Mouse (Mus musculus) limb, embryonic 11.5 days (tissue): ENCODE measurements around the gene Hdhd5. TPM values are rescaled to one million over a fixed set of nuclear protein-coding genes. Genes with fewer than 3 reads are reported as not detected.

Source experiments
- ATAC-seq: fragments of 200-750 bp; cut with Nextera tagmentation; 2 replicates; pipeline ENCODE4 v1.8.0; 2017; ENCODE audit warnings: low read depth; ENCODE audit not compliant: insufficient number of reproducible peaks, low FRiP score, low TSS enrichment
- DNase-seq: peaks from one replicate; pipeline ENCODE4 v3.0.0-alpha.2; 2015; ENCODE audit warnings: low spot score
- H3K27ac ChIP-seq: fragments of 300-500 bp; sonication (generic); replicated peaks from 2 replicates; pipeline ENCODE4 v1.5.1; 2014; ENCODE audit warnings: low read depth, mild to moderate bottlenecking, low read length
- H3K27me3 ChIP-seq: fragments of 300-500 bp; sonication (generic); 2 replicates; pipeline ENCODE4 v1.6.1; 2014; ENCODE audit warnings: mild to moderate bottlenecking, low read length, mixed read lengths; ENCODE audit not compliant: control insufficient read depth, insufficient read depth
- H3K36me3 ChIP-seq: fragments of 300-500 bp; sonication (generic); 2 replicates; pipeline ENCODE4 v1.6.1; 2014; ENCODE audit warnings: mild to moderate bottlenecking, low read length, moderate library complexity, mixed read lengths; ENCODE audit not compliant: control insufficient read depth, insufficient read depth
- H3K4me1 ChIP-seq: fragments of 300-500 bp; sonication (generic); 2 replicates; pipeline ENCODE4 v1.6.1; 2014; ENCODE audit warnings: low read length, mixed read lengths; ENCODE audit not compliant: control insufficient read depth, insufficient read depth
- H3K4me2 ChIP-seq: fragments of 300-500 bp; sonication (generic); 2 replicates; pipeline ENCODE4 v1.6.1; 2014; ENCODE audit warnings: low read depth, mild to moderate bottlenecking, moderate library complexity; ENCODE audit not compliant: severe bottlenecking
- H3K4me3 ChIP-seq: fragments of 300-500 bp; sonication (generic); 2 replicates; pipeline ENCODE4 v1.5.1; 2014; ENCODE audit warnings: low read depth, low read length
- H3K9ac ChIP-seq: fragments of 300-500 bp; sonication (generic); 2 replicates; pipeline ENCODE4 v1.6.1; 2014; ENCODE audit warnings: mild to moderate bottlenecking, low read length
- H3K9me3 ChIP-seq: fragments of 300-500 bp; sonication (generic); 2 replicates; pipeline ENCODE4 v1.6.1; 2016; ENCODE audit warnings: low read length; ENCODE audit not compliant: control insufficient read depth
- WGBS: fragments of 180-500 bp; shearing (Covaris S2); extraction: QIAGEN DNeasy Blood & Tissue Kit; methylation state at CpG from one replicate; pipeline ENCODE4 v1.1.7; 2014; 5-methylcytosine and 5-hydroxymethylcytosine counted together
- polyA plus RNA-seq: library from polyadenylated mRNA; unstranded; fragments of >200 nt; fragmentation: Nextera tagmentation; extraction: Ambion mirVana; gene quantifications from 2 replicates; pipeline ENCODE4 v1.2.1, GENCODE M21; 2014

The Hdhd5 gene
- polyA plus RNA-seq, 1 experiment from 2014 or later: 16.8 TPM

- WGBS: 54% methylated on average over 5 of the region's 5 CpGs
- ATAC-seq (no peak), DNase-seq (no peak)
- H3K9me3 ChIP-seq: no peaks in the 10 kb centered on the region
- no peak overlapping the region for H3K9ac ChIP-seq
- no peak overlapping the region for H3K27ac ChIP-seq
- peaks cover 6% of the 10 kb centered on the region; the same call in 1 of the 2 replicates for H3K4me1 ChIP-seq
- no peak overlapping the region for H3K4me2 ChIP-seq
- no peaks in the 10 kb centered on the region for H3K27me3 ChIP-seq
- no peaks in the 10 kb centered on the region for H3K36me3 ChIP-seq
- H3K4me3 ChIP-seq: no peak overlapping the region
Observed at GRCm38 (mm10) chr6:120473427-120473826, 57.7 kb downstream of the Hdhd5 start.

GRCm38 (mm10) chr6:120472455-120473140, 58.5 kb downstream of the Hdhd5 start:
- 21% methylated on average over 8 of the region's 8 CpGs for WGBS
- no peak for DNase-seq
- no peak overlapping the region for H3K27ac ChIP-seq

DNA sequence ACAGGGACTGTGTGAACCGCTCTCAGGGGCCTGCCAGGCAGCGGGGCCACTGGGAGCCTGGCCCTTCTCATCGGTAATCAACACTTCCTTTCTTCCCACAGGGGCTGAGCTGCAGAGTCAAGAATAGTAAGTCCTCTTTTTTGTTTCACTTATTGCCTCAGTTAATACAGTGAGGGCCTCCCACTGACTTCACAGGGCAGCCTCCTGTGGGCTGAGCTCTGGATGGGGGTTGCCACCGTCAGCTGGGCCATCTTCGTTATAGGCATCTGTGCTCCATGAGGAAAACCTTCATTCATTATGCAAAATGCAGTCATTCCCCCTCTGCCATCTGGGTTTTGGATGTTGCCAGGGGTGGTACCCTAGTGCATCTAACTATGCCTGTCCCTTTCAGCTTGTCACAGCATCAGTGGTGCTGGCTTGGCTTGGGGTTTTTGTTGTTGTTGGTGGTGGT, 59.1 kb downstream of the Hdhd5 start:
- ATAC-seq (no peak), DNase-seq (no peak)
- Histone ChIP-seq H3K4me3 (no peak overlapping the region), H3K27me3 (no peaks in the 10 kb centered on the region), H3K9me3 (no peaks in the 10 kb centered on the region), H3K4me1 (peaks cover 6% of the 10 kb centered on the region; the same call in 1 of the 2 replicates), H3K36me3 (no peaks in the 10 kb centered on the region), H3K9ac (no peak overlapping the region), H3K27ac (no peak overlapping the region), H3K4me2 (no peak overlapping the region)
- whole genome bisulfite sequencing: 10% methylated on average over 5 of the region's 5 CpGs

More at GRCm38 (mm10) chr6:120472455-120473140, 58.5 kb downstream of the Hdhd5 start:
- Histone ChIP-seq H3K27me3 (no peaks in the 10 kb centered on the region), H3K4me1 (peaks cover 6% of the 10 kb centered on the region; the same call in 1 of the 2 replicates), H3K36me3 (no peaks in the 10 kb centered on the region), H3K4me3 (no peak overlapping the region), H3K4me2 (no peak overlapping the region), H3K9ac (no peak overlapping the region), H3K9me3 (no peaks in the 10 kb centered on the region)
- ATAC-seq: no peak

GRCm38 (mm10) chr6:120470666-120471065, 60.5 kb downstream of the Hdhd5 start:
- WGBS: 80% methylated on average over 1 of the region's 1 CpGs
- Histone ChIP-seq H3K27me3 (no peaks in the 10 kb centered on the region), H3K4me2 (no peak overlapping the region), H3K27ac (no peak overlapping the region), H3K36me3 (no peaks in the 10 kb centered on the region), H3K9ac (no peak overlapping the region), H3K4me1 (peaks cover 6% of the 10 kb centered on the region; the same call in 1 of the 2 replicates), H3K4me3 (no peak overlapping the region), H3K9me3 (no peaks in the 10 kb centered on the region)
- DNase-seq (no peak), ATAC-seq (no peak)

- Histone ChIP-seq H3K9me3 (no peaks in the 10 kb centered on the region), H3K27ac (no peak overlapping the region), H3K4me2 (no peak overlapping the region), H3K27me3 (peaks cover 1% of the 10 kb centered on the region; the same call in 1 of the 2 replicates), H3K4me1 (peaks cover 6% of the 10 kb centered on the region; the same call in 1 of the 2 replicates), H3K9ac (no peak overlapping the region), H3K4me3 (no peak overlapping the region), H3K36me3 (no peaks in the 10 kb centered on the region)
- DNase-seq (no peak), ATAC-seq (no peak)
Observed at GRCm38 (mm10) chr6:120469770-120470169, 61.3 kb downstream of the Hdhd5 start.

GRCm38 (mm10) chr6:120469268-120469667, 61.9 kb downstream of the Hdhd5 start:
- H3K4me1 ChIP-seq: peaks cover 6% of the 10 kb centered on the region
- no peak overlapping the region for H3K4me2 ChIP-seq
- no peak overlapping the region for H3K4me3 ChIP-seq
- WGBS: 64% methylated on average over 3 of the region's 3 CpGs
- no peak overlapping the region for H3K9ac ChIP-seq
- peaks cover 5% of the 10 kb centered on the region; the same call in 1 of the 2 replicates for H3K27me3 ChIP-seq
- ATAC-seq (no peak), DNase-seq (no peak)
- no peaks in the 10 kb centered on the region for H3K9me3 ChIP-seq
- no peak overlapping the region for H3K27ac ChIP-seq
- no peaks in the 10 kb centered on the region for H3K36me3 ChIP-seq

DNA sequence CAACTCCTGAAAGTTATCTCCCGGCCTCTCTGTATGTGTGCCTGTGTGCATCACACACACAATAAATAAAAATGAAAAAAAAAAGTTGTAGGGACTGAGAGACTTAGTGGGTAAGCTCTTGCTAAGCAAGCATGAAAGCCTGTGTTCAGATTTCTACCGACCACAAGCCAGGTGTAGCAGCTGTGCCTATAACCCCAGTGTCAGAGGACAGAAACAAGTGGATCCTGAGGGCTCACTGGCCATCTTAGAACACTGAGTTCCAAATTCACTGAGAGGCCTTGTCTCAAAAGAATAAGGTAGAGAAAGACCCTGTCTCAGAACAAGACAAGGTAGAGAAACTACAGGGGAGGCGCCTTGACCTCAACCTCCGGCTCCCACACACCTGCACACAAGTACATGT, 62.9 kb downstream of the Hdhd5 start:
- H3K4me1 ChIP-seq: peaks cover 12% of the 10 kb centered on the region
- no peak overlapping the region for H3K4me2 ChIP-seq
- H3K27ac ChIP-seq: no peak overlapping the region
- H3K9ac ChIP-seq: no peak overlapping the region
- ATAC-seq (no peak), DNase-seq (no peak)
- WGBS: 94% methylated on average over 4 of the region's 4 CpGs
- H3K36me3 ChIP-seq: no peaks in the 10 kb centered on the region
- peaks cover 15% of the 10 kb centered on the region for H3K27me3 ChIP-seq
- H3K4me3 ChIP-seq: no peak overlapping the region
- H3K9me3 ChIP-seq: no peaks in the 10 kb centered on the region

- Histone ChIP-seq H3K27ac (no peak overlapping the region), H3K4me3 (no peak overlapping the region), H3K4me1 (peaks cover 9% of the 10 kb centered on the region), H3K27me3 (peaks cover 29% of the 10 kb centered on the region), H3K9me3 (no peaks in the 10 kb centered on the region), H3K9ac (no peak overlapping the region), H3K36me3 (no peaks in the 10 kb centered on the region), H3K4me2 (no peak overlapping the region)
- ATAC-seq (no peak), DNase-seq (no peak)
- WGBS: 77% methylated on average over 10 of the region's 10 CpGs
Observed at GRCm38 (mm10) chr6:120466609-120467329, 64.3 kb downstream of the Hdhd5 start.
